In genomic region chr1:72244317-72245036, GRCm38 (mm10) we compare ENCODE assay signal across 8 mouse cellular contexts. TPM values are rescaled to one million over a fixed set of nuclear protein-coding genes. Genes with fewer than 3 reads are reported as not detected.
DNase-seq lines count a peak whose midpoint lies in the region; ATAC-seq lines count a peak whose summit lies in the region.

No protein-coding gene starts in this region.

- no peak overlapping the region for H3K9ac ChIP-seq in kidney, embryonic 16.5 days (replicated peaks; ENCODE audit: low read length)
- H3K9ac ChIP-seq in embryonic facial prominence, embryonic 15.5 days: no peak overlapping the region
- 0 out of 2 replicates have a peak overlapping the region, but pooled peaks have one; percentile 86 for H3K9ac ChIP-seq in intestine, embryonic 16.5 days (ENCODE audit: low read depth, low read length)
- peak overlapping the region; percentile 82; the same call in 1 of the 2 replicates for H3K9ac ChIP-seq in midbrain, embryonic 14.5 days (replicated peaks; ENCODE audit: low read length)

- peak overlapping the region; percentile 99 for H3K27ac ChIP-seq in kidney, embryonic 16.5 days (ENCODE audit: low read length)
- peak overlapping the region; percentile 99 for H3K27ac ChIP-seq in embryonic facial prominence, embryonic 15.5 days (replicated peaks)
- H3K27ac ChIP-seq in intestine, embryonic 16.5 days (ENCODE audit: low read length): peak overlapping the region; percentile 97
- peak overlapping the region; percentile 97 for H3K27ac ChIP-seq in midbrain, embryonic 14.5 days (replicated peaks; ENCODE audit: low read depth, low read length)

- H3K27me3 ChIP-seq in kidney, embryonic 16.5 days (ENCODE audit: insufficient read depth, low read length): no peaks in the 10 kb centered on the region
- H3K27me3 ChIP-seq in embryonic facial prominence, embryonic 15.5 days: no peaks in the 10 kb centered on the region
- H3K27me3 ChIP-seq in intestine, embryonic 16.5 days (replicated peaks; ENCODE audit: control insufficient read depth, insufficient read depth, low read length): no peaks in the 10 kb centered on the region
- H3K27me3 ChIP-seq in midbrain, embryonic 14.5 days (ENCODE audit: control insufficient read depth, insufficient read depth, low read length): no peaks in the 10 kb centered on the region

- no peaks in the 10 kb centered on the region for H3K36me3 ChIP-seq in kidney, embryonic 16.5 days (ENCODE audit: insufficient read depth, low read length)
- no peaks in the 10 kb centered on the region for H3K36me3 ChIP-seq in embryonic facial prominence, embryonic 15.5 days
- H3K36me3 ChIP-seq in intestine, embryonic 16.5 days (ENCODE audit: control insufficient read depth, insufficient read depth, low read length): no peaks in the 10 kb centered on the region
- H3K36me3 ChIP-seq in midbrain, embryonic 14.5 days (ENCODE audit: control insufficient read depth, insufficient read depth, low read length): no peaks in the 10 kb centered on the region

- H3K4me2 ChIP-seq in kidney, embryonic 16.5 days (replicated peaks; ENCODE audit: low read depth, low read length): peak overlapping the region; percentile 63
- H3K4me2 ChIP-seq in embryonic facial prominence, embryonic 15.5 days (replicated peaks): peak overlapping the region; percentile 61; the same call in 1 of the 2 replicates
- peak overlapping the region; percentile 81; the same call in 1 of the 2 replicates for H3K4me2 ChIP-seq in intestine, embryonic 16.5 days (ENCODE audit: low read depth, low read length)
- peak overlapping the region; percentile 60 for H3K4me2 ChIP-seq in midbrain, embryonic 14.5 days (ENCODE audit: low read length)

- H3K9me3 ChIP-seq in kidney, embryonic 16.5 days (ENCODE audit: low read length): no peaks in the 10 kb centered on the region
- no peaks in the 10 kb centered on the region for H3K9me3 ChIP-seq in embryonic facial prominence, embryonic 15.5 days (replicated peaks)
- no peaks in the 10 kb centered on the region for H3K9me3 ChIP-seq in intestine, embryonic 16.5 days (ENCODE audit: control insufficient read depth, low read length)
- no peaks in the 10 kb centered on the region for H3K9me3 ChIP-seq in midbrain, embryonic 14.5 days (ENCODE audit: control insufficient read depth, low read length)

- WGBS in kidney, embryonic 16.5 days: 1% methylated on average over 12 of the region's 12 CpGs
- 0% methylated on average over 12 of the region's 12 CpGs for WGBS in embryonic facial prominence, embryonic 15.5 days
- WGBS in intestine, embryonic 16.5 days: under 1% methylated on average over 12 of the region's 12 CpGs
- WGBS in midbrain, embryonic 14.5 days: 2% methylated on average over 12 of the region's 12 CpGs

- H3K4me3 ChIP-seq in kidney, embryonic 16.5 days (ENCODE audit: low read length): peak overlapping the region; percentile 53
- H3K4me3 ChIP-seq in embryonic facial prominence, embryonic 15.5 days (replicated peaks): peak overlapping the region; percentile 50
- peak overlapping the region; percentile 53; the same call in 1 of the 2 replicates for H3K4me3 ChIP-seq in intestine, embryonic 16.5 days (ENCODE audit: low read length)
- peak overlapping the region; percentile 47 for H3K4me3 ChIP-seq in midbrain, embryonic 14.5 days (replicated peaks; ENCODE audit: low read depth, low read length)

- ATAC-seq in kidney, embryonic 16.5 days (ENCODE audit: low FRiP score, low TSS enrichment): peak; percentile 91
- ATAC-seq in embryonic facial prominence, embryonic 15.5 days (ENCODE audit: insufficient number of reproducible peaks, low FRiP score, low TSS enrichment, low read depth): peak; percentile 81
- no peak; the same call in 1 of the 2 replicates for ATAC-seq in intestine, embryonic 16.5 days
- peak; percentile 70; the same call in 1 of the 2 replicates for ATAC-seq in midbrain, embryonic 14.5 days (ENCODE audit: low FRiP score, low TSS enrichment)

- DNase-seq in kidney, adult 18-20 months: no peak
- peak; percentile 99 for DNase-seq in MEL-GATA-1-ER (ENCODE audit: extremely low read depth, low read depth)
- peak; percentile 79 for DNase-seq in midbrain, embryonic 14.5 days
- DNase-seq in ovary, adult 18-20 months (ENCODE audit: low spot score): no peak
- no peak for DNase-seq in kidney, postnatal 14 days

- H3K4me1 ChIP-seq in kidney, embryonic 16.5 days (ENCODE audit: insufficient read depth, low read length): no peaks in the 10 kb centered on the region
- H3K4me1 ChIP-seq in embryonic facial prominence, embryonic 15.5 days: no peaks in the 10 kb centered on the region
- no peaks in the 10 kb centered on the region for H3K4me1 ChIP-seq in intestine, embryonic 16.5 days (ENCODE audit: control insufficient read depth, insufficient read depth, low read length)
- H3K4me1 ChIP-seq in midbrain, embryonic 14.5 days (ENCODE audit: control insufficient read depth, insufficient read depth, low read length): no peaks in the 10 kb centered on the region

RNA-seq across cellular contexts. Expression of gene Mreg, which starts 32.4 kb away (rescaled TPM):
- 5.2 and 5.3 TPM in 2 replicates for polyA plus RNA-seq in kidney, embryonic 16.5 days (2015; fragmentation: Nextera tagmentation; extraction: Ambion mirVana)
- 9.8 and 10.4 TPM in 2 replicates for polyA plus RNA-seq in embryonic facial prominence, embryonic 15.5 days (2015; fragmentation: Nextera tagmentation; extraction: Ambion mirVana)
- 7.5 and 13.2 TPM in 2 replicates for polyA plus RNA-seq in intestine, embryonic 16.5 days (2015; fragmentation: Nextera tagmentation; extraction: Ambion mirVana)
- polyA plus RNA-seq in midbrain, embryonic 14.5 days (2014; fragmentation: Nextera tagmentation; extraction: Ambion mirVana): 1.9 and 2.3 TPM in 2 replicates

RNA-seq across cellular contexts. Expression of gene Pecr, which starts 39.6 kb away (rescaled TPM):
- polyA plus RNA-seq in kidney, embryonic 16.5 days (2015; fragmentation: Nextera tagmentation; extraction: Ambion mirVana): 62.5 and 70.7 TPM in 2 replicates
- 35.6 and 37.1 TPM in 2 replicates for polyA plus RNA-seq in embryonic facial prominence, embryonic 15.5 days (2015; fragmentation: Nextera tagmentation; extraction: Ambion mirVana)
- 82.7 and 96.5 TPM in 2 replicates for polyA plus RNA-seq in intestine, embryonic 16.5 days (2015; fragmentation: Nextera tagmentation; extraction: Ambion mirVana)
- 6.3 and 7.7 TPM in 2 replicates for polyA plus RNA-seq in midbrain, embryonic 14.5 days (2014; fragmentation: Nextera tagmentation; extraction: Ambion mirVana)

RNA-seq across cellular contexts. Expression of gene Tmem169, which starts 39.7 kb away (rescaled TPM):
- polyA plus RNA-seq in kidney, embryonic 16.5 days (2015; fragmentation: Nextera tagmentation; extraction: Ambion mirVana): 5.8 and 5.9 TPM in 2 replicates
- 3.1 and 3.7 TPM in 2 replicates for polyA plus RNA-seq in embryonic facial prominence, embryonic 15.5 days (2015; fragmentation: Nextera tagmentation; extraction: Ambion mirVana)
- polyA plus RNA-seq in intestine, embryonic 16.5 days (2015; fragmentation: Nextera tagmentation; extraction: Ambion mirVana): 2.1 and 2.3 TPM in 2 replicates
- 33.9 and 36.0 TPM in 2 replicates for polyA plus RNA-seq in midbrain, embryonic 14.5 days (2014; fragmentation: Nextera tagmentation; extraction: Ambion mirVana)

Comparison
In these comparisons a context has a peak if more than half of its experiments do, and no peak if none do; other contexts are left out.
1. H3K9ac ChIP-seq: peak in intestine, embryonic 16.5 days (single experiment) and midbrain, embryonic 14.5 days (single experiment); none in kidney, embryonic 16.5 days (single experiment) and embryonic facial prominence, embryonic 15.5 days (single experiment).
2. DNase-seq: peak in MEL-GATA-1-ER (single experiment) and midbrain, embryonic 14.5 days (single experiment); none in kidney, adult 18-20 months (single experiment), ovary, adult 18-20 months (single experiment) and kidney, postnatal 14 days (single experiment).
3. Peak in every context shown above with its lines, with median percentiles within 50 percentile points of each other: H3K27ac ChIP-seq, H3K4me2 ChIP-seq and H3K4me3 ChIP-seq.